ENCODE assay signal across 8 mouse cellular contexts in genomic region chr5:129864467-129864866, GRCm38 (mm10). TPM values are rescaled to one million over a fixed set of nuclear protein-coding genes. Genes with fewer than 3 reads are reported as not detected.
DNase-seq lines count a peak whose midpoint lies in the region; ATAC-seq and TF ChIP-seq lines count a peak whose summit lies in the region.

No protein-coding gene starts in this region.

- H3K36me3 ChIP-seq in ES-Bruce4 (ENCODE audit: control insufficient read depth, insufficient read depth, low read length, poor library complexity, severe bottlenecking), result peaks cover 8% of the 10 kb centered on the region
- peaks cover 19% of the 10 kb centered on the region for H3K36me3 ChIP-seq in heart, embryonic 16.5 days (ENCODE audit: control insufficient read depth, insufficient read depth)

- WGBS in heart, embryonic 16.5 days, result 7% methylated on average over 18 of the region's 18 CpGs

- H3K4me1 ChIP-seq in ES-Bruce4 (ENCODE audit: control insufficient read depth, insufficient read depth, low read length), result no peaks in the 10 kb centered on the region
- H3K4me1 ChIP-seq in heart, embryonic 16.5 days (ENCODE audit: control insufficient read depth, insufficient read depth, low read length), result no peaks in the 10 kb centered on the region

- TF ChIP-seq POLR2A in ES-Bruce4 (IDR thresholded peaks at IDR 0.05; ENCODE audit: insufficient read depth, low read length), result no peak

- peak overlapping the region; percentile 48; the same call in 1 of the 2 replicates for H3K27ac ChIP-seq in ES-Bruce4 (ENCODE audit: insufficient read depth, low read length)
- H3K27ac ChIP-seq in heart, embryonic 16.5 days (ENCODE audit: low read length), result no peak overlapping the region

- no peaks in the 10 kb centered on the region for H3K27me3 ChIP-seq in ES-Bruce4 (ENCODE audit: control insufficient read depth, insufficient read depth, low read length, poor library complexity, severe bottlenecking)
- H3K27me3 ChIP-seq in heart, embryonic 16.5 days (ENCODE audit: control insufficient read depth, insufficient read depth, low read length), result no peaks in the 10 kb centered on the region

- 0 out of 2 replicates have a peak, but pooled peaks have one; percentile 11 for TF ChIP-seq EP300 in ES-Bruce4 (IDR thresholded peaks at IDR 0.05; ENCODE audit: insufficient read depth, low read depth, low read length)

- H3K4me3 ChIP-seq in ES-Bruce4 (ENCODE audit: low read depth, low read length), result peak overlapping the region; percentile 32
- no peak overlapping the region; the same call in 1 of the 2 replicates for H3K4me3 ChIP-seq in heart, embryonic 16.5 days (ENCODE audit: low read length)

- H3K4me2 ChIP-seq in heart, embryonic 16.5 days (ENCODE audit: low read depth, low read length), result peak overlapping the region; percentile 40

- H3K9ac ChIP-seq in ES-Bruce4 (ENCODE audit: low read depth, poor library complexity, severe bottlenecking), result peak overlapping the region; percentile 30; the same call in 1 of the 2 replicates
- H3K9ac ChIP-seq in heart, embryonic 16.5 days (ENCODE audit: low read length), result 0 out of 2 replicates have a peak overlapping the region, but pooled peaks have one; percentile 30

- ATAC-seq in heart, embryonic 16.5 days (replicated peaks; ENCODE audit: extremely low read depth, insufficient read depth, low FRiP score), result no peak

- H3K9me3 ChIP-seq in ES-Bruce4 (replicated peaks; ENCODE audit: control insufficient read depth, insufficient read depth, low read length, poor library complexity, severe bottlenecking), result no peaks in the 10 kb centered on the region
- H3K9me3 ChIP-seq in heart, embryonic 16.5 days (replicated peaks; ENCODE audit: control insufficient read depth, low read length), result no peaks in the 10 kb centered on the region

- DNase-seq in cerebellum, adult 8-10 months, result peak; percentile 27
- DNase-seq in cerebellum, adult 11 months, result no peak
- DNase-seq in embryo, embryonic 9.5 days (ENCODE audit: extremely low spot score), result peak; percentile 42
- DNase-seq in layer of hippocampus, adult 8-10 months (ENCODE audit: low spot score in 2 of 2), result peak; percentile 30 to 50
- DNase-seq in lung, postnatal 10 days, result peak; percentile 57
- DNase-seq in spleen, postnatal 4 days (ENCODE audit: low spot score in 2 of 2), result peak; percentile 43 to 79

- TF ChIP-seq CTCF in ES-Bruce4 (IDR thresholded peaks at IDR 0.05; ENCODE audit: low read depth, low read length), result peak; percentile 71

RNA-seq across cellular contexts. Expression of gene Sumf2, which starts 17.7 kb away (rescaled TPM):
- polyA plus RNA-seq in ES-Bruce4 (2011; ENCODE audit: insufficient read depth, insufficient read length, low read depth, missing spikeins), result 58.6 and 61.0 TPM in 2 replicates
- polyA plus RNA-seq in heart, embryonic 16.5 days (2015; fragmentation: Nextera tagmentation; extraction: Ambion mirVana), result 16.3 and 21.4 TPM in 2 replicates
- 10 to 100 TPM; 20.2 to 26.5 (median 22.7) TPM for total RNA-seq in layer of hippocampus, adult 8-10 months (2022)

RNA-seq across cellular contexts. Expression of gene Chchd2, which starts 22.8 kb away (rescaled TPM):
- polyA plus RNA-seq in ES-Bruce4 (2011; ENCODE audit: insufficient read depth, insufficient read length, low read depth, missing spikeins), result 337 and 340 TPM in 2 replicates
- 1,037 and 1,041 TPM in 2 replicates for polyA plus RNA-seq in heart, embryonic 16.5 days (2015; fragmentation: Nextera tagmentation; extraction: Ambion mirVana)
- total RNA-seq in layer of hippocampus, adult 8-10 months (2022), result 100 to 1,000 TPM; 410 to 438 (median 418) TPM

RNA-seq across cellular contexts. Expression of gene Zbed5, which starts 31.1 kb away (rescaled TPM):
- polyA plus RNA-seq in ES-Bruce4 (2011; ENCODE audit: insufficient read depth, insufficient read length, low read depth, missing spikeins), result 12.9 and 13.1 TPM in 2 replicates
- 2.3 TPM in 2 replicates for polyA plus RNA-seq in heart, embryonic 16.5 days (2015; fragmentation: Nextera tagmentation; extraction: Ambion mirVana)
- total RNA-seq in layer of hippocampus, adult 8-10 months (2022), result 1 to 10 TPM; 7.0 to 7.7 (median 7.2) TPM

RNA-seq across cellular contexts. Expression of gene Phkg1, which starts 33.9 kb away (rescaled TPM):
- polyA plus RNA-seq in ES-Bruce4 (2011; ENCODE audit: insufficient read depth, insufficient read length, low read depth, missing spikeins), result 5.4 and 6.1 TPM in 2 replicates
- 1.9 and 2.2 TPM in 2 replicates for polyA plus RNA-seq in heart, embryonic 16.5 days (2015; fragmentation: Nextera tagmentation; extraction: Ambion mirVana)
- total RNA-seq in layer of hippocampus, adult 8-10 months (2022), result 10 to 100 TPM; 24.4 to 26.8 (median 25.6) TPM

RNA-seq across cellular contexts. Expression of gene Nupr1l, which starts 43.9 kb away (rescaled TPM):
- polyA plus RNA-seq in ES-Bruce4 (2011; ENCODE audit: insufficient read depth, insufficient read length, low read depth, missing spikeins), result 1.3 and 4.3 TPM in 2 replicates
- polyA plus RNA-seq in heart, embryonic 16.5 days (2015; fragmentation: Nextera tagmentation; extraction: Ambion mirVana), result 1.7 and 2.3 TPM in 2 replicates
- total RNA-seq in layer of hippocampus, adult 8-10 months (2022), result 1 to 10 TPM; 1.8 to 8.3 (median 2.2) TPM
